Mouse (Mus musculus): ENCODE results near the gene Nmbr. TPM values are rescaled to one million over a fixed set of nuclear protein-coding genes. Genes with fewer than 3 reads are reported as not detected.

Gene Nmbr
- polyA plus RNA-seq, 1 experiment from 2014 or later, result 0.26 TPM

- no peaks in the 10 kb centered on the region for H3K4me1 ChIP-seq (ENCODE audit: control insufficient read depth, insufficient read depth, low read length)
- H3K9ac ChIP-seq (ENCODE audit: low read length), result no peak within 1 kb of the TSS
- no peaks in the 10 kb centered on the region for H3K36me3 ChIP-seq (ENCODE audit: control insufficient read depth, insufficient read depth)
- ATAC-seq (replicated peaks; ENCODE audit: extremely low read depth, insufficient read depth, low FRiP score), result no peak
- H3K27me3 ChIP-seq (ENCODE audit: control insufficient read depth, insufficient read depth, low read length), result no peaks in the 10 kb centered on the region
- no peak within 1 kb of the TSS for H3K4me2 ChIP-seq (ENCODE audit: low read depth, low read length)
- no peak within 1 kb of the TSS for H3K27ac ChIP-seq (ENCODE audit: low read length)
- H3K9me3 ChIP-seq (replicated peaks; ENCODE audit: control insufficient read depth, low read length), result no peaks in the 10 kb centered on the region
- 53% methylated on average over 3 of the region's 3 CpGs for WGBS
- H3K4me3 ChIP-seq (ENCODE audit: low read length), result no peak within 1 kb of the TSS
Measured at GRCm38 (mm10) chr10:14718114-14718513, 12.7 kb downstream of the Nmbr start, which contains the start of gene Gje1. TSS of gene Gje1 (minus strand) at chr10:14718214.

- H3K9me3 ChIP-seq (replicated peaks; ENCODE audit: control insufficient read depth, low read length), result no peaks in the 10 kb centered on the region
- H3K27ac ChIP-seq (ENCODE audit: low read length), result no peak overlapping the region
- H3K9ac ChIP-seq (ENCODE audit: low read length), result no peak overlapping the region
- WGBS, result 48% methylated on average over 9 of the region's 9 CpGs
- no peak overlapping the region for H3K4me2 ChIP-seq (ENCODE audit: low read depth, low read length)
- no peaks in the 10 kb centered on the region for H3K4me1 ChIP-seq (ENCODE audit: control insufficient read depth, insufficient read depth, low read length)
- H3K36me3 ChIP-seq (ENCODE audit: control insufficient read depth, insufficient read depth), result no peaks in the 10 kb centered on the region
- ATAC-seq (replicated peaks; ENCODE audit: extremely low read depth, insufficient read depth, low FRiP score), result no peak
- H3K27me3 ChIP-seq (ENCODE audit: control insufficient read depth, insufficient read depth, low read length), result no peaks in the 10 kb centered on the region
- H3K4me3 ChIP-seq (ENCODE audit: low read length), result no peak overlapping the region
Measured at GRCm38 (mm10) chr10:14725671-14726070, 20.3 kb downstream of the Nmbr start.

GRCm38 (mm10) chr10:14734285-14734684, 28.9 kb downstream of the Nmbr start:
- H3K36me3 ChIP-seq (ENCODE audit: control insufficient read depth, insufficient read depth), result no peaks in the 10 kb centered on the region
- no peak overlapping the region for H3K4me3 ChIP-seq (ENCODE audit: low read length)
- H3K4me2 ChIP-seq (ENCODE audit: low read depth, low read length), result no peak overlapping the region
- H3K4me1 ChIP-seq (ENCODE audit: control insufficient read depth, insufficient read depth, low read length), result no peaks in the 10 kb centered on the region
- no peaks in the 10 kb centered on the region for H3K27me3 ChIP-seq (ENCODE audit: control insufficient read depth, insufficient read depth, low read length)
- ATAC-seq (replicated peaks; ENCODE audit: extremely low read depth, insufficient read depth, low FRiP score), result no peak
- no peak overlapping the region for H3K9ac ChIP-seq (ENCODE audit: low read length)
- H3K27ac ChIP-seq (ENCODE audit: low read length), result no peak overlapping the region
- no peaks in the 10 kb centered on the region for H3K9me3 ChIP-seq (replicated peaks; ENCODE audit: control insufficient read depth, low read length)
- 3% methylated on average over 2 of the region's 2 CpGs for WGBS

GRCm38 (mm10) chr10:14759665-14760558, 54.5 kb downstream of the Nmbr start:
- no peak overlapping the region for H3K27ac ChIP-seq (ENCODE audit: low read length)
- WGBS, result 2% methylated on average over 35 of the region's 35 CpGs
- H3K9me3 ChIP-seq (replicated peaks; ENCODE audit: control insufficient read depth, low read length), result no peaks in the 10 kb centered on the region
- ATAC-seq (replicated peaks; ENCODE audit: extremely low read depth, insufficient read depth, low FRiP score), result no peak
- peaks cover 5% of the 10 kb centered on the region; the same call in 1 of the 2 replicates for H3K27me3 ChIP-seq (ENCODE audit: control insufficient read depth, insufficient read depth, low read length)
- H3K4me3 ChIP-seq (ENCODE audit: low read length), result peak overlapping the region; percentile 53
- H3K4me2 ChIP-seq (ENCODE audit: low read depth, low read length), result peak overlapping the region; percentile 84
- H3K4me1 ChIP-seq (ENCODE audit: control insufficient read depth, insufficient read depth, low read length), result 0 out of 2 replicates have a peak, but pooled peaks cover 2% of the 10 kb centered on the region
- 0 out of 2 replicates have a peak overlapping the region, but pooled peaks have one; percentile 9 for H3K9ac ChIP-seq (ENCODE audit: low read length)
- H3K36me3 ChIP-seq (ENCODE audit: control insufficient read depth, insufficient read depth), result no peaks in the 10 kb centered on the region

- H3K9me3 ChIP-seq (replicated peaks; ENCODE audit: control insufficient read depth, low read length), result no peaks in the 10 kb centered on the region
- H3K4me3 ChIP-seq (ENCODE audit: low read length), result peak overlapping the region; percentile 53; the same call in 1 of the 2 replicates
- no peak for ATAC-seq (replicated peaks; ENCODE audit: extremely low read depth, insufficient read depth, low FRiP score)
- H3K27ac ChIP-seq (ENCODE audit: low read length), result no peak overlapping the region
- H3K9ac ChIP-seq (ENCODE audit: low read length), result no peak overlapping the region
- peaks cover 5% of the 10 kb centered on the region; the same call in 1 of the 2 replicates for H3K27me3 ChIP-seq (ENCODE audit: control insufficient read depth, insufficient read depth, low read length)
- H3K36me3 ChIP-seq (ENCODE audit: control insufficient read depth, insufficient read depth), result no peaks in the 10 kb centered on the region
- H3K4me2 ChIP-seq (ENCODE audit: low read depth, low read length), result peak overlapping the region; percentile 84
- 0 out of 2 replicates have a peak, but pooled peaks cover 2% of the 10 kb centered on the region for H3K4me1 ChIP-seq (ENCODE audit: control insufficient read depth, insufficient read depth, low read length)
- WGBS, result 19% methylated on average over 8 of the region's 8 CpGs
Measured at GRCm38 (mm10) chr10:14760618-14761017, 55.2 kb downstream of the Nmbr start.

GRCm38 (mm10) chr10:14770227-14770910, 65.0 kb downstream of the Nmbr start:
- H3K36me3 ChIP-seq (ENCODE audit: control insufficient read depth, insufficient read depth), result no peaks in the 10 kb centered on the region
- no peaks in the 10 kb centered on the region for H3K4me1 ChIP-seq (ENCODE audit: control insufficient read depth, insufficient read depth, low read length)
- H3K4me2 ChIP-seq (ENCODE audit: low read depth, low read length), result no peak overlapping the region
- H3K9ac ChIP-seq (ENCODE audit: low read length), result no peak overlapping the region
- no peak overlapping the region for H3K27ac ChIP-seq (ENCODE audit: low read length)
- H3K4me3 ChIP-seq (ENCODE audit: low read length), result no peak overlapping the region
- no peak for ATAC-seq (replicated peaks; ENCODE audit: extremely low read depth, insufficient read depth, low FRiP score)
- 80% methylated on average over 10 of the region's 10 CpGs for WGBS
- no peaks in the 10 kb centered on the region for H3K27me3 ChIP-seq (ENCODE audit: control insufficient read depth, insufficient read depth, low read length)
- no peaks in the 10 kb centered on the region for H3K9me3 ChIP-seq (replicated peaks; ENCODE audit: control insufficient read depth, low read length)

GRCm38 (mm10) chr10:14774499-14774898, 69.1 kb downstream of the Nmbr start:
- no peak overlapping the region for H3K4me2 ChIP-seq (ENCODE audit: low read depth, low read length)
- H3K9me3 ChIP-seq (replicated peaks; ENCODE audit: control insufficient read depth, low read length), result no peaks in the 10 kb centered on the region
- no peaks in the 10 kb centered on the region for H3K27me3 ChIP-seq (ENCODE audit: control insufficient read depth, insufficient read depth, low read length)
- 66% methylated on average over 2 of the region's 2 CpGs for WGBS
- ATAC-seq (replicated peaks; ENCODE audit: extremely low read depth, insufficient read depth, low FRiP score), result no peak
- no peaks in the 10 kb centered on the region for H3K36me3 ChIP-seq (ENCODE audit: control insufficient read depth, insufficient read depth)
- no peaks in the 10 kb centered on the region for H3K4me1 ChIP-seq (ENCODE audit: control insufficient read depth, insufficient read depth, low read length)
- no peak overlapping the region for H3K27ac ChIP-seq (ENCODE audit: low read length)
- H3K4me3 ChIP-seq (ENCODE audit: low read length), result no peak overlapping the region
- no peak overlapping the region for H3K9ac ChIP-seq (ENCODE audit: low read length)

- Histone ChIP-seq H3K9me3 (replicated peaks; ENCODE audit: control insufficient read depth, low read length) (no peaks in the 10 kb centered on the region), H3K27ac (ENCODE audit: low read length) (no peak overlapping the region), H3K4me1 (ENCODE audit: control insufficient read depth, insufficient read depth, low read length) (no peaks in the 10 kb centered on the region), H3K36me3 (ENCODE audit: control insufficient read depth, insufficient read depth) (no peaks in the 10 kb centered on the region), H3K4me2 (ENCODE audit: low read depth, low read length) (no peak overlapping the region), H3K9ac (ENCODE audit: low read length) (no peak overlapping the region), H3K4me3 (ENCODE audit: low read length) (no peak overlapping the region), H3K27me3 (ENCODE audit: control insufficient read depth, insufficient read depth, low read length) (no peaks in the 10 kb centered on the region)
- WGBS, result 55% methylated on average over 2 of the region's 2 CpGs
- ATAC-seq (replicated peaks; ENCODE audit: extremely low read depth, insufficient read depth, low FRiP score), result no peak
Measured at GRCm38 (mm10) chr10:14789969-14790368, 84.6 kb downstream of the Nmbr start.

GRCm38 (mm10) chr10:14816970-14817369, 111.6 kb downstream of the Nmbr start:
- H3K27me3 ChIP-seq (ENCODE audit: control insufficient read depth, insufficient read depth, low read length), result no peaks in the 10 kb centered on the region
- no peak overlapping the region for H3K4me3 ChIP-seq (ENCODE audit: low read length)
- no peaks in the 10 kb centered on the region for H3K36me3 ChIP-seq (ENCODE audit: control insufficient read depth, insufficient read depth)
- H3K4me1 ChIP-seq (ENCODE audit: control insufficient read depth, insufficient read depth, low read length), result no peaks in the 10 kb centered on the region
- H3K4me2 ChIP-seq (ENCODE audit: low read depth, low read length), result no peak overlapping the region
- H3K27ac ChIP-seq (ENCODE audit: low read length), result no peak overlapping the region
- no peaks in the 10 kb centered on the region for H3K9me3 ChIP-seq (replicated peaks; ENCODE audit: control insufficient read depth, low read length)
- no peak overlapping the region for H3K9ac ChIP-seq (ENCODE audit: low read length)
- no peak for ATAC-seq (replicated peaks; ENCODE audit: extremely low read depth, insufficient read depth, low FRiP score)
- WGBS, result 60% methylated on average over 4 of the region's 4 CpGs

Data from heart, embryonic 16.5 days (tissue).